Mouse (Mus musculus) neural tube, embryonic 13.5 days (tissue): ENCODE data around the gene Macrod2. TPM values are rescaled to one million over a fixed set of nuclear protein-coding genes. Genes with fewer than 3 reads are reported as not detected.

Experiments
- ATAC-seq: fragments of 200-750 bp; cut with Nextera tagmentation; 2 replicates; pipeline ENCODE4 v1.8.0; 2017; ENCODE audit warnings: low read depth, mild to moderate bottlenecking, moderate TSS enrichment, moderate library complexity
- H3K27ac ChIP-seq: fragments of 300-500 bp; sonication (generic); replicated peaks from 2 replicates; pipeline ENCODE4 v1.5.1; 2015; ENCODE audit warnings: moderate library complexity, mild to moderate bottlenecking, inconsistent platforms
- H3K27me3 ChIP-seq: fragments of 300-500 bp; sonication (generic); 2 replicates; pipeline ENCODE4 v1.6.1; 2015; ENCODE audit warnings: mild to moderate bottlenecking, inconsistent platforms
- H3K36me3 ChIP-seq: fragments of 300-500 bp; sonication (generic); 2 replicates; pipeline ENCODE4 v1.6.1; 2015; ENCODE audit warnings: mild to moderate bottlenecking, inconsistent platforms
- H3K4me1 ChIP-seq: fragments of 300-500 bp; sonication (generic); replicated peaks from 2 replicates; pipeline ENCODE4 v1.6.1; 2015; ENCODE audit warnings: inconsistent platforms
- H3K4me2 ChIP-seq: fragments of 300-500 bp; sonication (generic); 2 replicates; pipeline ENCODE4 v1.6.1; 2015; ENCODE audit warnings: inconsistent platforms, mild to moderate bottlenecking, moderate library complexity
- H3K4me3 ChIP-seq: fragments of 300-500 bp; sonication (generic); 2 replicates; pipeline ENCODE4 v1.5.1; 2015; ENCODE audit warnings: mild to moderate bottlenecking, inconsistent platforms
- H3K9ac ChIP-seq: fragments of 300-500 bp; sonication (generic); 2 replicates; pipeline ENCODE4 v1.6.1; 2015; ENCODE audit warnings: moderate library complexity, mild to moderate bottlenecking, inconsistent platforms
- H3K9me3 ChIP-seq: fragments of 300-500 bp; sonication (generic); 2 replicates; pipeline ENCODE4 v1.6.1; 2016; ENCODE audit warnings: inconsistent platforms
- WGBS: fragments of 180-500 bp; shearing (Covaris S2); methylation state at CpG from one replicate; pipeline ENCODE4 v1.1.7; 2015; 5-methylcytosine and 5-hydroxymethylcytosine counted together
- polyA plus RNA-seq: library from polyadenylated mRNA; unstranded; fragments of >200 nt; fragmentation: Nextera tagmentation; extraction: Ambion mirVana; gene quantifications from 2 replicates; pipeline ENCODE4 v1.2.1, GENCODE M21; 2015

Gene Macrod2
- polyA plus RNA-seq, 1 experiment from 2014 or later: 78.9 TPM

DNA sequence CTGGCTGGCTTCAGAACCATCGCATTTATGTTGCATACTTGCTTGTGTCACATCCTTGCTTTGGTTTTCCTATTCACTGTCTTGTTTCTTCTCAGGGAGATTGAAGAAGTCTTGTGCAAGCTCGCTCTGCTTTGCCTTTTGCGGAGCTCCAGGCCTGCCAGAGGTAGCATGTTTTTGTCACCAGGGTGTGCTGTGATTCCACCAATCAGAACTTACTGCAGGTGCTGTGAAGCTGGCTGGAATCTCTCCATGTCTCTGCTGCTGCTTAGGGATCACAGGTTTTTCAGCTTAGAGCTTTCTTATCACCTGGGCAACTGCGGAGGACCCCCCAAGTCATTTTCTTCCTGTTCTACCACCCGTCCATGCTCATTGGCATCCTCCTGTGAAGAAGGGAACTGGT, 105.8 kb downstream of the Macrod2 start:
- no peaks in the 10 kb centered on the region for H3K27me3 ChIP-seq
- WGBS: 35% methylated on average over 5 of the region's 5 CpGs
- H3K4me3 ChIP-seq: no peak overlapping the region
- no peak overlapping the region for H3K27ac ChIP-seq
- ATAC-seq: no peak
- H3K4me1 ChIP-seq: no peaks in the 10 kb centered on the region
- H3K4me2 ChIP-seq: no peak overlapping the region
- H3K9me3 ChIP-seq: no peaks in the 10 kb centered on the region
- no peak overlapping the region for H3K9ac ChIP-seq
- H3K36me3 ChIP-seq: no peaks in the 10 kb centered on the region

DNA sequence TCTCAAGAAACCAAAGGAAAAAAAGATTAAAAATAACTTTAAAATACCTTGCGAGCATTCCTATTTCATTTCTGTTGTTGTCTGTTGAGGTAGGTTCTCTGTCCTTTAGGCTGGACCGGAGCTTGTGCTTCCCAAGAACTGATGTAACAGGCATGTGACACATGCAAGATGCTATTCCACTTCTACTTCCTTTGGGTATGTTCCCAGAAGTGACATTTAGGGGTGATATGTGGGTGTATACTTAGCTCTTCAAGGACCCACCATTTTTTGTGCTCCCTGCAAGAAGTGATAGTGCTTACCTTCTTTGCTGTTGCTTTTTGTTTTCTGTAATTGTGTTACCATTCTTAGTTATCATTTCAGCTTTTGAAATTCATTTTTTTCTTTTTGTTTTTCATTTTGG, 126.4 kb downstream of the Macrod2 start:
- Histone ChIP-seq H3K36me3 (no peaks in the 10 kb centered on the region), H3K4me1 (no peaks in the 10 kb centered on the region), H3K4me3 (no peak overlapping the region), H3K27ac (no peak overlapping the region), H3K4me2 (no peak overlapping the region), H3K9me3 (no peaks in the 10 kb centered on the region), H3K27me3 (no peaks in the 10 kb centered on the region), H3K9ac (no peak overlapping the region)
- no peak for ATAC-seq
- WGBS: 86% methylated on average over 2 of the region's 2 CpGs

DNA sequence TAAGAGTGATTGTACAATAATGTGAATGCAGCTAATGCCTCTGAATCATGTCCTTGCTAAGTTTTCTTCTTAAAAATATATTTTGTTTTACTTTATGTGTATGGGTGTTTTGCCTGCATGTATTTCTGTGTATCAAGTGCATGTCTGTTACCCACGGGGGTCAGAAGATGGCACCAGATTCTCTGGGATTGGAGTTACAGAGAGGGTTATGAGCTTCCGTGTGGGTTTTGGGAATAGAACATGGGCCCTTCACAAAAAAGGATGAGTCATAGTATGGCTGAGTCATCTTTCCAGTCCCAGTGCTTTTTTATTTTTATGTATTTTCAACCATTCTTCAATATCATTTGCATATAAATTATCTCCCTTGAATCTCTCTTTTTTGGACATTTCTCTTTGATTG, 135.1 kb downstream of the Macrod2 start:
- no peaks in the 10 kb centered on the region for H3K9me3 ChIP-seq
- H3K4me3 ChIP-seq: no peak overlapping the region
- no peak for ATAC-seq
- H3K27me3 ChIP-seq: no peaks in the 10 kb centered on the region
- no peaks in the 10 kb centered on the region for H3K36me3 ChIP-seq
- no peak overlapping the region for H3K27ac ChIP-seq
- H3K4me2 ChIP-seq: no peak overlapping the region
- 61% methylated on average over 2 of the region's 2 CpGs for WGBS
- H3K9ac ChIP-seq: no peak overlapping the region
- no peaks in the 10 kb centered on the region; the same call in 1 of the 2 replicates for H3K4me1 ChIP-seq

DNA sequence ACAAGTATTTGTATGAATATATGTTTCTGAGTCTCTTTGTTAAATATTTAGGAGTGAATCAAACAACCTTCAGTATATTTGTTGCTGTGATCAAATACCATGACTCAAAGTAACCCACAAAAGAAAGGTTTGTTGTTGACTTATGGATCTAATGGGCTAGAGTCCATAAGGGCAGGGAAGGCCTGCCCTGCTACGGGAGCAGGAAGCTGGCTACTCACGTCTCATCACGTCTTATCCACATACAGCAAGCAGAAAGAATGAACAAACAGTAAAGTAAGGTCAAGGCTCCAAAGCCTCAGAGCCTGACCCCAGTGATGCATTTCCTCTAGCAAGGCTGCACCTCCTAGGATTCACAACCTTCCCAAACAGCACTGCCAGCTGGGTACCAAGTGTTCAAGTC, 136.9 kb downstream of the Macrod2 start:
- Histone ChIP-seq H3K4me1 (no peaks in the 10 kb centered on the region; the same call in 1 of the 2 replicates), H3K9me3 (no peaks in the 10 kb centered on the region), H3K36me3 (no peaks in the 10 kb centered on the region), H3K27ac (no peak overlapping the region), H3K9ac (no peak overlapping the region), H3K4me3 (no peak overlapping the region), H3K4me2 (no peak overlapping the region), H3K27me3 (no peaks in the 10 kb centered on the region)
- 80% methylated on average over 3 of the region's 3 CpGs for WGBS
- ATAC-seq: no peak

DNA sequence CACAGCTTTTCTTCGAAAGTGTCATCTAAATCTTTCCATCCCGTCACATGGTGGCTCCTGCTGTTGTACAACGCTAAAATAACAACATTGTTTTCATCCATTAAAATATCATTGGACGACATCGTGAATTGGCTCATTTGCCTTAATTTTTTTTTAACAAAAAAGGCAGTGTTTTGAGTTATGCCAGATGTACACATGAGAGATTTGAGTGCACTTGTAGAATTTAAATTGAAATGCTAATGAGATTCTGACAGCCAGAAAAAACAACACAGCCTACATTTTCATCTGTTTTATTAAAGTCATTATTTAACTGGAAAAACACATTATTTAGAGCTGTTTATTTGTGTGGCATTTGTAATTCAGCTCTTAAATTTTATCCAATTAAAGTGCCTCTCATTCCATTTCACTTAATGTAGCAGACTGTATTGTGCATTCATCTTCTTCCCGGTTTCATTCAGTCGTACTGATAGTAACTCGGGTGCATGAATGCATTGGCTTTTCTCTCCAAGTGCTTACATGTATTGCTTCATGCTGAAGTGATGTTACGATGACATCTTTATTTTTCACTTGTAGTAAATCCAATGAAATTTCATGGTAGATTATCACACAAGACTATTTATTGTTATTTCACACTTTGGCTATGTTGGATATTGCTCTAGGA, 137.9 kb downstream of the Macrod2 start:
- no peaks in the 10 kb centered on the region for H3K27me3 ChIP-seq
- H3K36me3 ChIP-seq: no peaks in the 10 kb centered on the region
- no peak overlapping the region for H3K9ac ChIP-seq
- no peak overlapping the region for H3K4me2 ChIP-seq
- peak; percentile 63; the same call in 1 of the 2 replicates for ATAC-seq
- H3K9me3 ChIP-seq: no peaks in the 10 kb centered on the region
- H3K27ac ChIP-seq: no peak overlapping the region
- H3K4me1 ChIP-seq: no peaks in the 10 kb centered on the region; the same call in 1 of the 2 replicates
- H3K4me3 ChIP-seq: no peak overlapping the region
- WGBS: 47% methylated on average over 9 of the region's 9 CpGs

DNA sequence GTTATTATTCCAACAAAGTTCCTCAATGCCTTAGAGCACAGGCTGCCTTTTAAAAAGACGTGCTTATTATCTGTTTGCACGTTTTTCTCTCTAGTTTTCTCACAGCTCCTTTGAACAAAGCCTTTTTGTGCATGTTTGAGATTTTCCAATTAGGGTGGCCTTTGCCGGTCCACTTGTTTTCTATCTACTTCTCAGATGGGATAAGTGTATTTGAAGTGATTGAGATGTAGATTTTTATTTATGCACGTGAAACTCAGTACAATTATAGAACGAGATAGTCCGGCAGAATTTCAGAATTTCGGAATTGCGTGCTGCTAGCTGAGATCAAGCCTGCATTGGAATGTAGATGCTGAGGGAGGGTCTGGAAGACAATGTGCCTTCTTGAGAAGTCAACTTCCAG, 138.5 kb downstream of the Macrod2 start:
- no peak overlapping the region for H3K4me3 ChIP-seq
- H3K4me1 ChIP-seq: no peaks in the 10 kb centered on the region; the same call in 1 of the 2 replicates
- H3K9me3 ChIP-seq: no peaks in the 10 kb centered on the region
- 53% methylated on average over 8 of the region's 8 CpGs for WGBS
- no peaks in the 10 kb centered on the region for H3K36me3 ChIP-seq
- H3K4me2 ChIP-seq: peak overlapping the region; percentile 28; the same call in 1 of the 2 replicates
- H3K9ac ChIP-seq: no peak overlapping the region
- no peak for ATAC-seq
- no peaks in the 10 kb centered on the region for H3K27me3 ChIP-seq
- H3K27ac ChIP-seq: no peak overlapping the region

DNA sequence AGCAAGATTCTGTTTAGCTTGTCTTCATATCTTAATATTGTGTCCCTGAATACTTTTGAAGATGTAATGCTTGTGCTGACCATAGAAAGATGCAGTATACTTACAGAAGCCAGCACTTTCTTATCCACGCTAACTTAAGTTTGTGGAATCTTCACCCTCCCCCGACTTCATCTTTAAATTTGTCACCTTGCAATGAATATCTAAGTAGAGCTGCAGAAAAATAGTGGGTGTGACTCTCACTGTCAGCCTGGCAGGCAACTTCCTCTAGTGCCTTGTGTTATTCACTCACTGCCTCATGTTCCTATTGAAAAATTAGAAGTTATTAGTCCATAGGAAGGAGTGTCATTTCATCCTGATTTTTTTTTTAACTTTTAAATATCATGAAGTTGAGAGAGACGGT, 139.5 kb downstream of the Macrod2 start:
- Histone ChIP-seq H3K27me3 (no peaks in the 10 kb centered on the region), H3K4me1 (no peaks in the 10 kb centered on the region; the same call in 1 of the 2 replicates), H3K4me3 (no peak overlapping the region), H3K27ac (no peak overlapping the region), H3K9ac (no peak overlapping the region), H3K9me3 (no peaks in the 10 kb centered on the region), H3K4me2 (no peak overlapping the region), H3K36me3 (no peaks in the 10 kb centered on the region)
- WGBS: 90% methylated on average over 3 of the region's 3 CpGs
- no peak for ATAC-seq

DNA sequence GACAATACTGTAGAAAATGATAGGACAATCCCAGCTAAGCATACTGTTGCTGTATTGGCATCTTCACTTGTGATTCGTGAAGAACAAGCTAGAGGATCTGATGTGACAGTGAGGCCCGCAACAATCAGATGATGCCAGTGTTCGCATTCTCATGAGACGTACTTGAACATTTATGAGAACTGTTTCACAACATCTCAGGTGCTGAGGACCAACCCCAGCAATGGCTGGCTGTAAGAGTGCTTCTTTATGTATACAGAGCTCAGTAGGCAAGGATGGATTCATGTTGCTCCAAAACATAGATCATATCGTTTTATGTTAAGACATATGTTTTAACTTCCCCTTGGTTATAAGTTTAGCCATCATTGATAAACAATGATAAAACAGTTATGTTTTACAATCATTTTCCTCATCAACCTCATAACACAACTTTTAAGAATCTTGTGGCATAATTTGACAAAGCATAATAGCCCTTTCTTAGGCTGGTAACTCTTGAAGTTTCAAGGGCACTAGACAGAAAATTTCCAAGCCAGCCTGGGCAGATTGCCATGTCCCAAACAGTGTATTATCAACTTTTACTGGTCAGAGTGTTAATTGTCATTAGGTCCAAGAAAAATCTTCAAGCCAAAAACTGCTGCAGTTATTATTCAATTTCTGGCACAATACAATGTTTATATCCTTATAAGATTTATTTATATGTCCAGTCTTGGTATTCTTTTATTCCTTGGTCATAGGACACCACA, 140.9 kb downstream of the Macrod2 start:
- Histone ChIP-seq H3K9me3 (no peaks in the 10 kb centered on the region), H3K27ac (no peak overlapping the region), H3K36me3 (no peaks in the 10 kb centered on the region), H3K4me2 (no peak overlapping the region), H3K27me3 (no peaks in the 10 kb centered on the region), H3K4me1 (no peaks in the 10 kb centered on the region; the same call in 1 of the 2 replicates), H3K4me3 (no peak overlapping the region), H3K9ac (no peak overlapping the region)
- no peak for ATAC-seq
- WGBS: 91% methylated on average over 5 of the region's 5 CpGs

DNA sequence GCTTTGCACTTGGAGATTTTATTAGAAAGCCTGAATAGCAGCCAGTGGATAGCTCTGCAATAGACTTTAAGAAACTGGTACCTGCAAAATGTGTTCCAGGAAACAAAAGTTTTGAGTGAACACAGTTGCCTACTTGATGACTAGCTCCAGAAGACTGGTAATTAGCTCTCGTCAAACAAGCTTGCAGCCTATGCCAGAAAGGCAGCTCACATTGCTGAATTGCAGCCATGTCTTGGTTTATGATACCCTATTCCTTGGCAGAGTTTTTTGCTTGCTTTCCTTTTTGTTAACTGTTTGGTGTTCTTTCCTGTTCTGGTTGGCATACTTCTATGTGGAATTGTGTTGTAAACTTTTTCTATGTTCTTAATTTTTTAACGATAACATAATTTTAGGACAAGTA, 154.2 kb downstream of the Macrod2 start:
- Histone ChIP-seq H3K36me3 (no peaks in the 10 kb centered on the region), H3K27ac (no peak overlapping the region), H3K4me2 (no peak overlapping the region), H3K4me1 (no peaks in the 10 kb centered on the region), H3K9me3 (no peaks in the 10 kb centered on the region), H3K27me3 (no peaks in the 10 kb centered on the region), H3K9ac (no peak overlapping the region), H3K4me3 (no peak overlapping the region)
- no peak for ATAC-seq
- WGBS: 57% methylated on average over 2 of the region's 2 CpGs

DNA sequence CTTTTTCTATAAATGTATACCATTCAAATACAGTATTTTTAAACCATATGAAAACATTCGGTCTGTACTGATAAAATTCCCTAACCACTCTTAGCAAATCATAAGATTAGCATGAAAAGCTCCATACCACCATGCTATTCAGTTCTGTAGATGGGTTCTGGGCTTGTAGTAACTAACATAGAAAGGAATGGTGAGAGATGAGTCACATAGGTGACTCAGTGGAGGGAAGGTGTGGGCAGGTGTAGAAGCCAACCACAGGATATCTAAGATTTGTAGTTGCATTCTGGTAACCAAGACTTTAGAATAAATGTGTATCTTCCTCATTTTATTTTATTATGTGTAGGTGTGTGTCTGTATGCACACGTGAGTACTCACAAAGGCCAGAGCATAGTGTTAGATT, 166.3 kb downstream of the Macrod2 start:
- H3K4me2 ChIP-seq: no peak overlapping the region
- H3K27ac ChIP-seq: no peak overlapping the region
- no peaks in the 10 kb centered on the region for H3K36me3 ChIP-seq
- no peaks in the 10 kb centered on the region for H3K27me3 ChIP-seq
- no peaks in the 10 kb centered on the region for H3K9me3 ChIP-seq
- no peak for ATAC-seq
- no peak overlapping the region for H3K9ac ChIP-seq
- H3K4me3 ChIP-seq: no peak overlapping the region
- no peaks in the 10 kb centered on the region for H3K4me1 ChIP-seq
- 90% methylated on average over 2 of the region's 2 CpGs for WGBS

DNA sequence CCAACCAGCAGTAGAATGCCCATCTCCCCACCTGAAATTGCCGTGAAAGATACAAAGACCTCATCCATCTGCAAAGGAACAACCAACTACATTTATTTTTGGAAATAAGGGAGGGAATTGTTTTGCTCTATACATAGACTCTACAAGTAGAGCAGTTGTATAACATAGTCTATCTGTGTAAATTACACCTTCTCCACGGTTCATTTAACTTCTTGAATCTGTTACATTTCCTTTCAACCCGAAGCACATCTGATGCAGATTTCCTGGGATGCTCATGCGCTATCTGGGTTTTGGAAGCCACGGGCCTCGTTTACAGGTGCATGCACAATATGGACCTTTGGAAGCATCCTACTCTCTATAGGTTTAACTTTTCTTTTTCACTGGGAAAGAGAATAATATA, 175.8 kb downstream of the Macrod2 start:
- 79% methylated on average over 6 of the region's 6 CpGs for WGBS
- Histone ChIP-seq H3K9me3 (no peaks in the 10 kb centered on the region), H3K27ac (no peak overlapping the region), H3K9ac (no peak overlapping the region), H3K4me1 (no peaks in the 10 kb centered on the region), H3K4me2 (no peak overlapping the region), H3K36me3 (no peaks in the 10 kb centered on the region), H3K27me3 (no peaks in the 10 kb centered on the region), H3K4me3 (no peak overlapping the region)
- ATAC-seq: no peak

DNA sequence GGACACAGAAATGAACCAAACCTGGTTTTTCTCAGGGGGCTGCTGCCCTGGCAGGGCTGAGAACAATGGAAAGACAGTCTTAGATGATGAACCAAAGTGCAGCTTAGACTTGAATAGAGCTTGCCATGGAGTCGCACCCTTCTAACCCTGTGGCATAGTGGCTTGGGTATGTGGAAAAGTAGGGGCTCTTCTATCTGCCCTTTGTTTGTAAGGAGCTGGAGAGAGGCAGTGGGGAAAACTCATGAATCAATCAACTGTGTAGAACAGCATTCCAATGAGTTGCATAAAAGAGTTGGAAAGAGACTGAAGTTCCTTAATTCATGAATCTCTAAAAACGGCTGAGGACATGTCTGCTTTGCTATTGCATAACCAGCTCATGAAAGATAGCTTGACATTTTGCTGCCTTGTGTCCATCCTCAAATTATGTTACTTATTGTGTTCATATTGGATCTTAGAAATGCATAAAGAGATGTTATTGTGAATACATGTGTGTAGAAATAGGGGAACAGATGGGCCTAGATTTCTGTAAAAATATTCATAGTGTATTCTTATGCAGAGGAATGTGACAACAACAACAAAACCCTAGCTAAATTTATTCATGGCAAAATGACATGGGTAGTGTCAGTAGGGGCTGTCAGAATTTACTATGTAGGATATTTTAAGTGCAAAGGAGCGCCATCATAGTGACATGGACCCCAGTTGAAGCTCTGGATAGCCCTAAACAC, 197.6 kb downstream of the Macrod2 start:
- Histone ChIP-seq H3K27ac (no peak overlapping the region), H3K4me3 (no peak overlapping the region), H3K9me3 (no peaks in the 10 kb centered on the region), H3K27me3 (no peaks in the 10 kb centered on the region), H3K9ac (no peak overlapping the region), H3K4me2 (no peak overlapping the region), H3K36me3 (no peaks in the 10 kb centered on the region), H3K4me1 (peaks cover 5% of the 10 kb centered on the region; the same call in 1 of the 2 replicates)
- WGBS: 56% methylated on average over 3 of the region's 3 CpGs
- ATAC-seq: no peak
